In genomic region chr9:107533791-107534407, GRCm38 (mm10) we compare ENCODE assay signal across 8 mouse cellular contexts. TPM values are rescaled to one million over a fixed set of nuclear protein-coding genes. Genes with fewer than 3 reads are reported as not detected.
A peak's percentile ranks its signal among the peaks of the same experiment; 100 is the strongest.
DNase-seq lines count a peak whose midpoint lies in the region; ATAC-seq and TF ChIP-seq lines count a peak whose summit lies in the region.

Gene Tmem115, plus strand, starts transcription at chr9:107533945.

- intact Hi-C loops in heart, postnatal 36 days (cut with DNase I) = loop anchor here (10.0 kb wide), 1 partner anchor 639 kb away; the partner anchor contains the start of gene Manf

- H3K4me1 ChIP-seq in G1E (ENCODE audit: insufficient read depth, low read depth, low read length) = peaks cover 51% of the 10 kb centered on the region
- H3K4me1 ChIP-seq in forebrain, embryonic 16.5 days (replicated peaks; ENCODE audit: control insufficient read depth, insufficient read depth, low read length) = peaks cover 44% of the 10 kb centered on the region
- H3K4me1 ChIP-seq in lung, embryonic 15.5 days = peaks cover 29% of the 10 kb centered on the region

- H3K4me3 ChIP-seq in G1E (ENCODE audit: low read depth, low read length) = peak within 1 kb of the TSS; percentile 76
- peak within 1 kb of the TSS; percentile 87 for H3K4me3 ChIP-seq in forebrain, embryonic 16.5 days (replicated peaks; ENCODE audit: low read length)
- peak within 1 kb of the TSS; percentile 75 for H3K4me3 ChIP-seq in lung, embryonic 15.5 days

- ATAC-seq in G1E (ENCODE audit: extremely low read depth, insufficient number of reproducible peaks, low FRiP score, poor library complexity, severe bottlenecking) = peak; percentile 91
- ATAC-seq in forebrain, embryonic 16.5 days = peak; percentile 99
- ATAC-seq in lung, embryonic 15.5 days (ENCODE audit: borderline replicate concordance, extremely low read depth, low FRiP score, low TSS enrichment) = peak; percentile 97

- H3K36me3 ChIP-seq in G1E (replicated peaks) = peaks cover 37% of the 10 kb centered on the region
- peaks cover 7% of the 10 kb centered on the region for H3K36me3 ChIP-seq in forebrain, embryonic 16.5 days (ENCODE audit: control insufficient read depth, insufficient read depth)
- peaks cover 17% of the 10 kb centered on the region for H3K36me3 ChIP-seq in lung, embryonic 15.5 days

- peak; percentile 96 for DNase-seq in G1E (ENCODE audit: low spot score)
- peak; percentile 90 to 97 for DNase-seq in cerebellum, adult 18-20 months
- DNase-seq in heart, postnatal 36 days = peak; percentile 85 to 89
- peak; percentile 95 to 97 for DNase-seq in layer of hippocampus, adult 8-10 months (ENCODE audit: low spot score in 2 of 2)
- DNase-seq in ovary, adult 18-20 months (ENCODE audit: low spot score) = peak; percentile 96
- DNase-seq in thymus, postnatal 0 days (ENCODE audit: low spot score) = peak; percentile 95

- H3K4me2 ChIP-seq in forebrain, embryonic 16.5 days (ENCODE audit: low read length) = peak within 1 kb of the TSS; percentile 97
- peak within 1 kb of the TSS; percentile 82 for H3K4me2 ChIP-seq in lung, embryonic 15.5 days

- peaks cover 16% of the 10 kb centered on the region for H3K27me3 ChIP-seq in G1E (ENCODE audit: insufficient read depth, low read length)
- H3K27me3 ChIP-seq in forebrain, embryonic 16.5 days (replicated peaks; ENCODE audit: control insufficient read depth, insufficient read depth, low read length) = no peaks in the 10 kb centered on the region
- peaks cover 4% of the 10 kb centered on the region; the same call in 1 of the 2 replicates for H3K27me3 ChIP-seq in lung, embryonic 15.5 days

- WGBS in forebrain, embryonic 16.5 days = under 1% methylated on average over 48 of the region's 48 CpGs
- under 1% methylated on average over 48 of the region's 48 CpGs for WGBS in lung, embryonic 15.5 days

- 0 out of 2 replicates have a peak within 1 kb of the TSS, but pooled peaks have one; percentile 36 for H3K27ac ChIP-seq in forebrain, embryonic 16.5 days (ENCODE audit: low read length)
- peak within 1 kb of the TSS; percentile 76 for H3K27ac ChIP-seq in lung, embryonic 15.5 days

- peak within 1 kb of the TSS; percentile 83 for H3K9ac ChIP-seq in forebrain, embryonic 16.5 days (replicated peaks; ENCODE audit: low read depth, low read length)
- peak within 1 kb of the TSS; percentile 85 for H3K9ac ChIP-seq in lung, embryonic 15.5 days

- H3K9me3 ChIP-seq in G1E (replicated peaks) = no peaks in the 10 kb centered on the region
- no peaks in the 10 kb centered on the region for H3K9me3 ChIP-seq in forebrain, embryonic 16.5 days (ENCODE audit: control insufficient read depth, low read length)
- H3K9me3 ChIP-seq in lung, embryonic 15.5 days = no peaks in the 10 kb centered on the region

- no peak for TF ChIP-seq CTCF in G1E (IDR thresholded peaks at IDR 0.05; ENCODE audit: low read depth, low read length)

RNA-seq across cellular contexts. Expression of gene Tmem115, which starts in this region (rescaled TPM):
- 20.5 and 22.1 TPM in 2 replicates for total RNA-seq in G1E (2014; fragmentation: Nextera tagmentation)
- total RNA-seq in G1E (2017) = 16.6 and 18.0 TPM in 2 replicates
- 23.2 and 27.1 TPM in 2 replicates for polyA plus RNA-seq in G1E (2012)
- polyA plus RNA-seq in forebrain, embryonic 16.5 days (2015; fragmentation: Nextera tagmentation; extraction: Ambion mirVana) = 41.9 and 44.5 TPM in 2 replicates
- 10 to 100 TPM; 22.7 to 26.8 TPM for total RNA-seq in heart, postnatal 36 days (2021)
- total RNA-seq in layer of hippocampus, adult 8-10 months (2022) = 10 to 100 TPM; 33.1 to 40.3 (median 36.2) TPM
- polyA plus RNA-seq in lung, embryonic 15.5 days (2015; fragmentation: Nextera tagmentation; extraction: Ambion mirVana) = 39.7 and 42.7 TPM in 2 replicates
- 35.0 and 37.1 TPM in 2 replicates for polyA plus RNA-seq in thymus, postnatal 0 days (2015; fragmentation: Nextera tagmentation; extraction: Ambion mirVana)

Comparison
In these comparisons a context has a peak if more than half of its experiments do, and no peak if none do; other contexts are left out.
1. Peak in every context shown above with its lines: DNase-seq, ATAC-seq, H3K4me3 ChIP-seq and H3K27ac ChIP-seq.